Mouse (Mus musculus) liver, embryonic 11.5 days (tissue): Measurements from ENCODE around the gene Troap. TPM values are rescaled to one million over a fixed set of nuclear protein-coding genes. Genes with fewer than 3 reads are reported as not detected.

Experiments used
- microRNA-seq: library from miRNA; unstranded; fragments of <30 nt; microRNA quantifications from one replicate; pipeline ENCODE4, GENCODE M21; 2017; ENCODE audit warnings: borderline number of aligned reads
- polyA plus RNA-seq: library from polyadenylated mRNA; unstranded; fragments of >200 nt; fragmentation: Nextera tagmentation; extraction: Ambion mirVana; gene quantifications from 2 replicates; pipeline ENCODE4 v1.2.1, GENCODE M21; 2014

The Troap gene
- polyA plus RNA-seq, 1 experiment from 2014 or later = 27.8 TPM

Small RNA genes within 50 kb of the gene (microRNA-seq; reads per million reads assigned to microRNA genes)
- gene Mir6960 = 2.5 reads per million

Other genes starting within 250 kb of the Troap start
- 128 and 140 TPM in 2 replicates for gene Prkag1, start 243.1 kb upstream of the Troap start, polyA plus RNA-seq
- 14.3 and 17.0 TPM in 2 replicates for gene Kmt2d, start 203.4 kb upstream of the Troap start, polyA plus RNA-seq
- 6.7 and 7.4 TPM in 2 replicates for gene Rhebl1, start 180.0 kb upstream of the Troap start, polyA plus RNA-seq
- gene Dhh, start 176.0 kb upstream of the Troap start, polyA plus RNA-seq = 0.37 and 0.45 TPM in 2 replicates
- 1.6 and 2.8 TPM in 2 replicates for gene Lmbr1l, start 156.3 kb upstream of the Troap start, polyA plus RNA-seq
- gene Tuba1b, start 140.0 kb upstream of the Troap start, polyA plus RNA-seq = 1,854 and 2,015 TPM in 2 replicates
- not detected in 2 replicates for gene Gm49450, start 121.0 kb upstream of the Troap start, polyA plus RNA-seq
- gene Tuba1a, start 120.9 kb upstream of the Troap start, polyA plus RNA-seq = 419 and 432 TPM in 2 replicates
- gene Tuba1c, start 44.7 kb upstream of the Troap start, polyA plus RNA-seq = 202 and 214 TPM in 2 replicates
- gene Prph, start 19.4 kb upstream of the Troap start, polyA plus RNA-seq = 0.36 and 0.90 TPM in 2 replicates
- gene C1ql4, start 13.2 kb downstream of the Troap start, polyA plus RNA-seq = 0.25 TPM in 1 of 2 replicates, not detected in the other
- 17.1 and 19.8 TPM in 2 replicates for gene Dnajc22, start 18.6 kb downstream of the Troap start, polyA plus RNA-seq
- gene Spats2, start 51.3 kb downstream of the Troap start, polyA plus RNA-seq = 32.9 and 35.0 TPM in 2 replicates
- gene Kcnh3, start 150.3 kb downstream of the Troap start, polyA plus RNA-seq = 0.15 TPM in 1 of 2 replicates, not detected in the other
- gene Mcrs1, start 177.4 kb downstream of the Troap start, polyA plus RNA-seq = 113 and 123 TPM in 2 replicates
- 27.7 and 30.5 TPM in 2 replicates for gene Prpf40b, start 220.5 kb downstream of the Troap start, polyA plus RNA-seq
- 0.08 and 0.09 TPM in 2 replicates for gene Fam186b, start 221.3 kb downstream of the Troap start, polyA plus RNA-seq